Mouse (Mus musculus): ENCODE measurements around the gene Tacc3.

- TF ChIP-seq CTCF (IDR thresholded peaks at IDR 0.05; ENCODE audit: low read depth, low read length), result no peak
- no peak for TF ChIP-seq POLR2A (IDR thresholded peaks at IDR 0.05; ENCODE audit: insufficient read depth, low read length)
- TF ChIP-seq EP300 (IDR thresholded peaks at IDR 0.05; ENCODE audit: insufficient read depth, low read depth, low read length), result peak; percentile 75
Observed at GRCm38 (mm10) chr5:33704945-33705611, 47.1 kb downstream of the Tacc3 start.

Data from ES-Bruce4 (cell line).